Mouse (Mus musculus): ENCODE data around the gene Prpf4b. TPM values are rescaled to one million over a fixed set of nuclear protein-coding genes. Genes with fewer than 3 reads are reported as not detected.
"Not testable (repeated sequence)": the region's sequence is repeated elsewhere in the genome, so short reads cannot be mapped to it uniquely, and the experiment has no call there.

Gene Prpf4b
- total RNA-seq, 2 experiments from 2014 or later, result 26.9 to 45.8 TPM

DNA sequence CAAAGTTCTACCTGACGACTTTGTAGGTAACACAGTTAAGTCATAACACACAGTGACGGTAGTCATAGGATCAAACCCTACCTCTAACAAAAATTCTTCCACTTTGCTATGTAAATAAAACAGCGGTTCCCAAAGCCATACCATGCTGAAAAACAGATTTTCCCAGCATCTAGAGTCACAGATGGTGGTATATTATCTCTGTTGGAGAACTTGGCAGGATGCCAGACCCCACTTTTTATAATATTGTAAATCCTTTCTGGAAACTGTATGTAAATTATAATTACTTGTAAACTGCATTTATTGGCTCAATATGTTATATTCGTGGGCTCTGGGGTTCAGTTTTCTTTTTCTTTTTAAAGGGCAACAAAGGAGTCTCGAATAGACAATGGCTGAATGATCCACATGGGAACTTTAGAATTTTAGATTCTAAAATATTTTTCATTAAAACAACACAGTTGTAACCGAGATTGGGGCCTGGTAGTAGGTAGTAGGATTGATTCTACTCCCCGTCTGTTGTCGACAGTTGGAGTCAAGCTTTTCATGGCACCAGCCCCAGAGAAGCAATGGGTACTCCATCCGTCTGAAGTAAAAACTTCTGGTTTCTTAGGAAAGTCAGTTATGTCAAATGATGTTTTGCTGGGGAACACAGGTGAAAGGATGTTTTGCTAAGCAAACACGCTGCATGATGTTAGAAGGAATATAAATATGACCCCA, 60.0 kb downstream of the Prpf4b start:
- no peak for DNase-seq

DNA sequence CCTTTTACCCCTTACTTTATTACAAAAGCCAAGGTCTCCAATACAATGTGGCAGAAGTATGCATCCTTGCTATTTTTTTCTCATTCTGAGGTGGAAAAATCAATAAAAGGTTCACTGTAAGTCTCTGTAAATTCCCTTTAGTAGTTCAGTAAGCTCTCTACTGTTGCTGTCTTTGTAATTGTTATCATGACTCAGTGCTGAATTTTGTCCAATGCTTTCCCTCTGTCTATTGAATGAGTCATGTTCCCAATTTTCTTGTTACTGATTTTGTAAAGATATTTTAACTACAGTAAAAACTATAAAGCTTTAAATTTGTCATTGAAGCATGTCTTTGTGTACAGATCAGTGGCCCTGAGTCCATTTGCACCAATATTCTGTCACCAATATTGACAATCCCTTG, 67.3 kb downstream of the Prpf4b start:
- no peak for DNase-seq

DNA sequence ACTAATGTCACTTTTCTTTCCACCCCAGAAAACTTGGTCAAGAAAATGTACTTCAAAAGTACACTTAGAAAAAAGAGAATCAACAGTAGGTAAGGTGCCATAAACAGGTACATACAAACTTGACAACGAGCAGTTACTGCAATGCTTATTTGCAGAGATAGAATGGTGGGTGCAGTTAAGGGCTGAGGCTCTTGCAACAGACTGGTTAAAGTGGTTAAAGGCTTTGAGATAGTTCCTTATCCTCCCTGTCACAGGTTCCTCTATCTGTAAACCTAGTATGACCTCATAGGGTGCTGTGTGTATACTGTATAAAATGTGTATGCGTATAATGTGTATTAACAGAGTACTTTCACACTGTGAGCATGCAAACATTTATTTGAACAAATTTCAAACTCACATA, 76.3 kb downstream of the Prpf4b start:
- DNase-seq, result not testable (repeated sequence)

Other genes starting within 250 kb of the Prpf4b start
- gene Pxdc1, start 221.8 kb upstream of the Prpf4b start, total RNA-seq (2021), result 10 to 100 TPM in 1 of 2 experiments, 1 to 10 TPM in 1; 7.3 to 14.3 TPM
- gene Fam50b, start 140.5 kb upstream of the Prpf4b start, total RNA-seq (2021), result not detected
- gene Fam217a, start 49.0 kb downstream of the Prpf4b start, total RNA-seq (2021), result under 1 TPM in 1 of 2 experiments, not detected in 1; 0.23 TPM
- not detected for gene 4933417A18Rik, start 49.1 kb downstream of the Prpf4b start, total RNA-seq (2021)
- 1 to 10 TPM in 1 of 2 experiments, under 1 TPM in 1; 0.89 to 1.4 TPM for gene Eci3, start 88.5 kb downstream of the Prpf4b start, total RNA-seq (2021)
- 100 to 1,000 TPM; 126 to 128 TPM for gene Eci2, start 151.8 kb downstream of the Prpf4b start, total RNA-seq (2021)